19 mouse cellular contexts compared by ENCODE assay signal in genomic region chr5:13428702-13429101, GRCm38 (mm10).
A peak's percentile ranks its signal among the peaks of the same experiment; 100 is the strongest.
DNase-seq lines count a peak whose midpoint lies in the region; ATAC-seq and TF ChIP-seq lines count a peak whose summit lies in the region.
"Had no signal": no experiment of that assay in that cellular context is flagged by ENCODE, and none has a peak within 500 bp of the region (broad histone marks: within the 10 kb centered on the region; RNA-seq: fewer than 3 reads in every experiment).

No protein-coding gene starts in this region.

- DNase-seq in forebrain, embryonic 11.5 days (ENCODE audit: low spot score) = no peak
- peak; percentile 12 for DNase-seq in kidney, postnatal 14 days
- no peak for DNase-seq in kidney, adult 2 months
- DNase-seq in right cerebral cortex, postnatal 4 days = peak; percentile 4
- no peak for DNase-seq in right cerebral cortex, adult 2 months (ENCODE audit: low spot score in 2 of 2)
- DNase-seq: adrenal gland, adult 8-10 months; gastrocnemius, adult 2 months; kidney, adult 18-20 months; spleen, adult 18-20 months; thymus, adult 18-20 months had no signal

- no peak overlapping the region for H3K9ac ChIP-seq in forebrain, embryonic 15.5 days (replicated peaks)
- no peak overlapping the region for H3K9ac ChIP-seq in forebrain, embryonic 11.5 days (ENCODE audit: low read length)
- no peak overlapping the region for H3K9ac ChIP-seq in stomach, embryonic 16.5 days (ENCODE audit: low read length)
- H3K9ac ChIP-seq: embryonic facial prominence, embryonic 15.5 days; heart, embryonic 12.5 days; hindbrain, embryonic 14.5 days; neural tube, embryonic 13.5 days had no signal

- no peak for TF ChIP-seq POLR2A in kidney, adult 2 months (IDR thresholded peaks at IDR 0.05; ENCODE audit: low read depth, low read length)

- ATAC-seq in forebrain, embryonic 15.5 days (replicated peaks) = peak; percentile 58; the same call in 1 of the 2 replicates
- ATAC-seq in forebrain, embryonic 11.5 days (replicated peaks; ENCODE audit: low FRiP score) = no peak
- ATAC-seq in stomach, embryonic 16.5 days (ENCODE audit: insufficient read depth, low FRiP score) = peak; percentile 53; the same call in 1 of the 2 replicates
- ATAC-seq in erythroblast, adult 5-6 weeks (replicated peaks; ENCODE audit: low FRiP score, poor library complexity, severe bottlenecking) = no peak
- ATAC-seq: midbrain, embryonic 16.5 days; Patski had no signal

- H3K4me1 ChIP-seq in forebrain, embryonic 15.5 days = no peaks in the 10 kb centered on the region; the same call in 1 of the 2 replicates
- H3K4me1 ChIP-seq in forebrain, embryonic 11.5 days (replicated peaks; ENCODE audit: control insufficient read depth, insufficient read depth, low read length) = no peaks in the 10 kb centered on the region
- H3K4me1 ChIP-seq in kidney, adult 2 months (ENCODE audit: control insufficient read depth, insufficient read depth, low read length) = no peaks in the 10 kb centered on the region
- peaks cover 9% of the 10 kb centered on the region; the same call in 1 of the 2 replicates for H3K4me1 ChIP-seq in stomach, embryonic 16.5 days (ENCODE audit: control insufficient read depth, insufficient read depth, low read length)
- H3K4me1 ChIP-seq: embryonic facial prominence, embryonic 15.5 days; heart, embryonic 12.5 days; neural tube, embryonic 13.5 days had no signal

- WGBS in forebrain, embryonic 15.5 days = 30% methylated on average over 1 of the region's 1 CpGs
- WGBS in forebrain, embryonic 11.5 days = 73% methylated on average over 1 of the region's 1 CpGs
- WGBS in kidney, adult 2 months = 47% methylated on average over 1 of the region's 1 CpGs
- 23% methylated on average over 1 of the region's 1 CpGs for WGBS in stomach, embryonic 16.5 days

- H3K4me2 ChIP-seq in forebrain, embryonic 15.5 days (replicated peaks) = no peak overlapping the region
- no peak overlapping the region for H3K4me2 ChIP-seq in forebrain, embryonic 11.5 days (ENCODE audit: low read depth, low read length, severe bottlenecking)
- no peak overlapping the region for H3K4me2 ChIP-seq in stomach, embryonic 16.5 days (ENCODE audit: low read depth, low read length)
- H3K4me2 ChIP-seq: embryonic facial prominence, embryonic 15.5 days; heart, embryonic 12.5 days; hindbrain, embryonic 14.5 days; neural tube, embryonic 13.5 days had no signal

- H3K4me3 ChIP-seq in forebrain, embryonic 15.5 days = no peak overlapping the region
- no peak overlapping the region for H3K4me3 ChIP-seq in forebrain, embryonic 11.5 days (ENCODE audit: low read depth, low read length)
- no peak overlapping the region for H3K4me3 ChIP-seq in kidney, adult 2 months (ENCODE audit: insufficient read depth, low read depth, low read length)
- no peak overlapping the region for H3K4me3 ChIP-seq in stomach, embryonic 16.5 days (replicated peaks; ENCODE audit: low read length)
- H3K4me3 ChIP-seq: embryonic facial prominence, embryonic 15.5 days; gastrocnemius, adult 2 months; heart, embryonic 12.5 days; neural tube, embryonic 13.5 days had no signal

- H3K36me3 ChIP-seq in forebrain, embryonic 15.5 days = no peaks in the 10 kb centered on the region
- no peaks in the 10 kb centered on the region for H3K36me3 ChIP-seq in forebrain, embryonic 11.5 days (ENCODE audit: control insufficient read depth, insufficient read depth, low read length)
- no peaks in the 10 kb centered on the region for H3K36me3 ChIP-seq in kidney, adult 2 months (ENCODE audit: control insufficient read depth, insufficient read depth, low read length)
- no peaks in the 10 kb centered on the region for H3K36me3 ChIP-seq in stomach, embryonic 16.5 days (ENCODE audit: control insufficient read depth, insufficient read depth, low read length)
- H3K36me3 ChIP-seq: embryonic facial prominence, embryonic 15.5 days; neural tube, embryonic 13.5 days had no signal

- H3K9me3 ChIP-seq in forebrain, embryonic 15.5 days = no peaks in the 10 kb centered on the region
- no peaks in the 10 kb centered on the region for H3K9me3 ChIP-seq in forebrain, embryonic 11.5 days (ENCODE audit: control insufficient read depth, low read length)
- no peaks in the 10 kb centered on the region for H3K9me3 ChIP-seq in stomach, embryonic 16.5 days (replicated peaks; ENCODE audit: control insufficient read depth, low read length)
- H3K9me3 ChIP-seq: embryonic facial prominence, embryonic 15.5 days; heart, embryonic 12.5 days; neural tube, embryonic 13.5 days had no signal

- no peaks in the 10 kb centered on the region for H3K27me3 ChIP-seq in forebrain, embryonic 15.5 days
- H3K27me3 ChIP-seq in forebrain, embryonic 11.5 days (ENCODE audit: control insufficient read depth, insufficient read depth, low read length) = no peaks in the 10 kb centered on the region
- no peaks in the 10 kb centered on the region for H3K27me3 ChIP-seq in kidney, adult 2 months (replicated peaks; ENCODE audit: control insufficient read depth, insufficient read depth, low read length)
- H3K27me3 ChIP-seq in stomach, embryonic 16.5 days (ENCODE audit: control insufficient read depth, insufficient read depth, low read length) = no peaks in the 10 kb centered on the region
- H3K27me3 ChIP-seq: embryonic facial prominence, embryonic 15.5 days; heart, embryonic 12.5 days; neural tube, embryonic 13.5 days; Patski had no signal

- H3K27ac ChIP-seq in forebrain, embryonic 15.5 days (replicated peaks) = no peak overlapping the region
- no peak overlapping the region for H3K27ac ChIP-seq in forebrain, embryonic 11.5 days (ENCODE audit: low read depth, low read length)
- no peak overlapping the region for H3K27ac ChIP-seq in kidney, adult 2 months (ENCODE audit: insufficient read depth, low read depth, low read length)
- H3K27ac ChIP-seq in stomach, embryonic 16.5 days (ENCODE audit: low read length) = no peak overlapping the region
- H3K27ac ChIP-seq: embryonic facial prominence, embryonic 15.5 days; gastrocnemius, adult 2 months; hindbrain, embryonic 14.5 days; neural tube, embryonic 13.5 days had no signal

- TF ChIP-seq CTCF in kidney, adult 2 months (conservative IDR thresholded peaks at IDR 0.05; ENCODE audit: insufficient read depth, insufficient read length, low read depth, low read length) = no peak

Comparison
In these comparisons a context has a peak if more than half of its experiments do, and no peak if none do; other contexts are left out.
1. ATAC-seq: peak in forebrain, embryonic 15.5 days (single experiment) and stomach, embryonic 16.5 days (single experiment); none in forebrain, embryonic 11.5 days (single experiment) and erythroblast, adult 5-6 weeks (single experiment).
2. DNase-seq: peak in kidney, postnatal 14 days (single experiment) and right cerebral cortex, postnatal 4 days (single experiment); none in forebrain, embryonic 11.5 days (single experiment), kidney, adult 2 months (single experiment) and right cerebral cortex, adult 2 months (0 of 2).